Mouse (Mus musculus) right cerebral cortex, postnatal 36 days (tissue): ENCODE data around the gene Ube2e2.
A peak's percentile ranks its signal among the peaks of the same experiment; 100 is the strongest.
"Not testable (repeated sequence)": the region's sequence is repeated elsewhere in the genome, so short reads cannot be mapped to it uniquely, and the experiment has no call there.

Source experiments
- DNase-seq, 2 experiments: peaks; one replicate each; pipeline ENCODE4 v3.0.0; 2022; ENCODE audit warnings: low spot score in 2 of 2, mixed read lengths in 1 of 2

Ube2e2 gene

GRCm38 (mm10) chr14:18637739-18638138 lies 256.3 kb downstream of the Ube2e2 start:
- no peak for DNase-seq

- DNase-seq, result no peak
Observed at GRCm38 (mm10) chr14:18628170-18628569, 265.9 kb downstream of the Ube2e2 start.

DNA sequence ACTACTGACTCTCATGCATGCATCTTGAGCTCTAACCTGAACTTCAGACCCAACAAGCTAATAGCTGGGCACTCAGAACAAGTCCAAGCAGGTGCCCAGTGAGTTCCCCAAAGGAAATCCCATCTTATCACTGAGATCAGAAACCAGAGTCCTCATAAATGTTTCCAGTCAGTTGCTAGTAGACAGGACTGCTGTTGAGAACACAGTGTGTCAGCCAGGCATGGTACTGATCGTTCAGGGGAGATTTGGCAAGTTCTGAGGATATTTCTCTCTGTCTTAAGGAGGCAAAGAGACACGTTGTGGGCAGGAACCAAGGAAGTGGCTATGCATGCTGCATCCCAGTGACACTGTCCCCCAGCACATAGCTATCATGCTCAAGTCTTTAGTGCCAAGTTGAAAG lies 275.5 kb downstream of the Ube2e2 start:
- no peak for DNase-seq

DNA sequence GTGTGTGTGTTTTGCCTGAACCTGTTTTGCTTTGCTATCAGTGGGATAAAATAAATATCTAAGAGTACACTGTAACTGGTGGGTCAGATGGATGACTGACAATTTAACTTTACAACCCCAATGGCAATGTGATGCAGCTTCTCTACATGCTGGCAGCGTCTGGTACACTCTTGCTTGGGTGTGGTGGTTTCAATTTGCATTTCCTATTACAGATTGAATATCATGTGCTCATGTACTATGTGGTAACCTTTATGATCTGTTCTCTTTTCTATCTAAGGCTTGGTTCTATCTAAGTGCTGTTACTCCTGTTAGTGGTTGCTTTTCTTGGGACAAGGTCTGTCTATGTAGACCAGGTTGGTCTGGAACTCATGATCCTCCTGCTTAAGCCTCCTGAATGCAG lies 292.1 kb downstream of the Ube2e2 start:
- no peak for DNase-seq

GRCm38 (mm10) chr14:18586239-18587034 lies 307.6 kb downstream of the Ube2e2 start:
- DNase-seq, result no peak

DNA sequence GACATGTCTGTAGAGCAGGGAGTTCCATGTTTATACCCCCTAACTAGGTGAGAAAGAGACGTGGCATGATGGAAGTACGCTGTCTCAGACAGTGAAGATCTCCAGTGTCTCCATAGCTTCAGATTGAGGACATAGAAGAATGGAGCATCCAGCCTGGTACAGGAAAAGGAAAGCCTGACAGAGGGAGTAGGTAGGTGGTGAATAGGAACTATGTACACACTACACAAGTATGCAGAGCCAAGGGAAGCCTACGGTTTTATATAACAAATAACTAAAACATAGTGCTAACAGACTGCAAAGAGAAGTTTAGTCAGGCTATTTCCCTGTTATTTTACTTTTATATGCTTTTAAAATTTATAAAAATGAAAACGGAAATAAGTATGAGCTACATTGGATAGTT lies 312.3 kb downstream of the Ube2e2 start:
- DNase-seq, result peak in 1 of 2 experiments; percentile 32

- no peak for DNase-seq
Observed at GRCm38 (mm10) chr14:18574756-18575155, 319.3 kb downstream of the Ube2e2 start.

DNA sequence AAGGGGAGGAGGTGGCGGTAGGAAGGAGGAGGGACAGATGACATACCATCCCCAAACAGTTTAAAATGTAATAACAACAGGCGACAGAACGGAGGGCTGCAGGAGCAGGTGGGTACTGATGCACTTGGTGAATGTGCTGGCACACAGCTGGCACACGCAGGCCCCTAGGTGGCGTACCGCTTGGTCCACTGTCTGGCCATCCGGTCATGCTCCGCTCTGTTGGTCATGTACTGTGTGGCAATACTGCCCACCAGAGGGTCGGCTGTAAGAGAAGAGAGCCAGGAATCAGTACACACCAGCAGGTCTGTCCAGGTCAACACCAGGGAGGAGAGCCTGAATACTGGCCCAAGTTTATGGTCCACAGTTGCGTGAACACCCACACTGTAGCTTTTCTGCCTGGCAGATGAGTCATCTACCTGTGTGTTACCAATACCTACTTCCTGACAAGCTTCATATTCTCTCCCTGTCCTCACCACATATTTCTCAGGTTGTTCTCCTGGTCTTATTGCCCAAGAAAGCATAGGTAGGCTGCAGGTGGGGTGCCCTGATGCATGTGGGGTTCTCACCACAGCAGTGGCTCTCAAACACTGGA lies 319.8 kb downstream of the Ube2e2 start:
- DNase-seq, result no peak

GRCm38 (mm10) chr14:18573286-18573956 lies 320.6 kb downstream of the Ube2e2 start:
- no peak for DNase-seq

- no peak for DNase-seq
Observed at GRCm38 (mm10) chr14:18572852-18573251, 321.2 kb downstream of the Ube2e2 start.

- no peak for DNase-seq
Observed at GRCm38 (mm10) chr14:18569615-18570014, 324.5 kb downstream of the Ube2e2 start.

- DNase-seq, result not testable (repeated sequence)
Observed at GRCm38 (mm10) chr14:18564999-18565398, 329.1 kb downstream of the Ube2e2 start.

DNA sequence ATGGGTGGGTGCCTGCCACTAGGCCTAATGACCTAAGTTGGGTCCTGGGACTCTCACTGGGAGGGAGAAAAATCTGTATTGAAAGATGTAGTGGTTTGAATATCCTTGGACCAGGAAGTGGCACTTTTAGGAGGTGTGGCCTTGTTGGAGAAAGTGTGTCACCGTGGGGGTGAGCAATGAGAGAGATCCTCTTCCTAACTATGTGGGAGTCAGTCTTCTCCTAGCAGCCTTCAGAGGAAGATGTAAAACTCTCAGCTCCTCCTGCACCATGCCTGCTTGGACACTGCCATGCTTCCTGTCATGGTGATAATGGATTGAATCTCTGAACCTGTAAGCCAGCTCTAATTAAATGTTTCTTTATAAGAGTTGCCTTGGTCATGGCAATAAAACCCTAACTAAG lies 338.8 kb downstream of the Ube2e2 start:
- no peak for DNase-seq

DNA sequence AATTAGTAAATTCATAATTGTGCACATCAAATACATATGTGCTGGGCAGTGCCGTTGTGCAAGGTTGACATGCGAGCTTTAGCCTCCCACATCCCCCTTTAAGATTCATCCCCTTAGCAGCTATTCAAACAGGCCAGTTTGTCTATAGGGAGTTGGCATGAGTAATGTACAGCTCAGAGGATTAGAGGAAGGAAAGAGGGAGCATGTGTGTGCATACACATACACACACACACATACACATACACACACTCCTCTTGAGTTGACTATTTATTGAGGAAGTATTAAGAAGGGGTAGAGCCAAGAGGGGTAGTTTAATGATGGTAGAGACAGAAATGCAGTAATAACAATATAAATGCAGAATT lies 339.5 kb downstream of the Ube2e2 start:
- no peak for DNase-seq

DNA sequence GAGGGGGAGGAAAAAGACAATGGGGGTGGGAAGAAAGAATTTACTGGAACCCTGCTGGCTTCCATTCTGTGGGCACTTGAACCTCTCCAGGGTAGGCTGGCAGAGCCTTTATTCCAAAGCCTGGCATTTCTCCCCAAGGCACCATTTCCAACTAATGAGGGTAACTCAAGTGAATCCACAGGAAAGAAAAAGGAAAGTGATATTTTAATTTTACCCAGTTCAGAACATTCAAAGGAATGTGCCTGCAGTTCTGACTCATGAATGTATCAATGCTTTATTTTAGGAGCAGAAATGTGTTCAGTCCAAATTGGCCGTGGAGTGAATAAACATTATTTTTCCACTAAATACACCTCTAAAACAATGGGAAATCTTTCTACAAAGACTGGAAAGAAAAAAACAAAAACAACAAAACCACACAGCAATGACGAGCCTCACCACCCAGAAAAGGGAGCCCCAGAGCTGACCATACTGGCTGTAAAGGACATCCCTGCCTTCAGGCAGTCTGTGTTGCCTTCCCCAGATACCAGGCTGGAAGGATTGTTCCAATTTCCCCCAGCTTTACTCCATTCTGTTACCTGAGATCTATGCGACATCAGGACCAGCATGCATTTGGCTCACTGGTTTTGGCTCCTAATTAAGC lies 340.0 kb downstream of the Ube2e2 start:
- peak in 1 of 2 experiments; percentile 38 for DNase-seq

DNA sequence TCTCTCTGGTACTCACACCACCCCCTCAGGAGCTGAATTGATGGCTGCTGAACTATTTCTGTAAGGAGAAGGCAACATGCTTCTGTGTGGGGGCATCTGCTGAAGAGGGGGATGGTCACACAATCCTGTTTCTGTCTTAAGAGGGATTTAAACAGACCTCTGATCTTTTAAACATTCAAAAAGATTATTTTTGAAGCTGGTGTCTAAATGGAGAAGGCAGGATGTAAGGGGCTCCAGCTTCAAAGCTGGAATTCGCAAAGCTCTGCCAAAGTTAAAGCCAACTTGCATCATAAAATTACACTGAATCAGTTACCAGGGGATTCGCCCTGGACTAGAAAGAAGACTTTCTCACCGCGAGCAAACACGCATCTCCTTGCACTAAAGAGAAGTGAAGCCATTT lies 346.5 kb downstream of the Ube2e2 start:
- peak; percentile 24 to 65 for DNase-seq

GRCm38 (mm10) chr14:18539092-18539491 lies 355.0 kb downstream of the Ube2e2 start:
- not testable (repeated sequence) for DNase-seq

DNA sequence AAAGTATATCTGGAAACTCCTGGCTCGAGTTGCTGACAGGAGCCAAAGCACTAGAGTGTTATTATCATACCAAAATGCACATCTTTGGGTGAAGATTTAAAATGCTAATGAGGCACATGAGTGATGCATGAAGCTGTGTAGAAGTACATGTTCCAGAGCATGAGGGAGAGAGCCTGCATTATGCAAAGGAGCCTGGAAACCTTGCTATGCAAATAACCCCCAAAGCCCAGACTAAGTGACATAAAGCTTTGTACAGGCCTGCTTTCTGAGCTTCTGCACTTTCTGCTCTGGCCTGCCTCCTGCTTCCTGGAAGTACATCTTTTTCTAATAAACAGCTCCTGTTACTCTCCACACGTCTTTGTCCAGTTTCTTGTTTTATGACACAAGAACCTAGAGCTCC lies 363.2 kb downstream of the Ube2e2 start:
- no peak for DNase-seq

DNA sequence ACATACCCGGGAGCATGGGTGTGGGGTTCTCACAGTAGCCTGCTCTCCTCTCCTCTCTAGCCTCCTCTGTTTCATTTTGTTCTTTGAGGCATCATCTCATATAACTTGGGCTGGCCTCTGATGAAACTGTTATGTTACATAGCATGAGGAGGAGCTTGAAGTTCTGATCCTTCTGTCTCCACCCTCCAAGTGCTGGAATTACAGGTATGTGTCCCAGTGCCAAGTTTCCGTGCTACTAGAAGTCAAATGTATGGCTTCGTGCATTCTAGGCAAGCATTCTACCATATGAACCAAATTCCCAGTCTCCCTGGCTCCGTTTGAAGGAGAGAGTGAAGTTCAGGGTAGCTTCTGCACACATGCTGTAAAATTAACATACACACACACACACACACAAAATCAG lies 363.6 kb downstream of the Ube2e2 start:
- no peak for DNase-seq
